Mouse (Mus musculus): ENCODE measurements around the gene Cables2. TPM values are rescaled to one million over a fixed set of nuclear protein-coding genes. Genes with fewer than 3 reads are reported as not detected.

Cables2 gene
- polyA plus RNA-seq, 1 experiment from 2014 or later, result 16.1 TPM

GRCm38 (mm10) chr2:180208976-180209375 lies 64.3 kb downstream of the Cables2 start:
- peaks cover 11% of the 10 kb centered on the region for H3K36me3 ChIP-seq (ENCODE audit: control insufficient read depth, insufficient read depth, low read length)
- no peaks in the 10 kb centered on the region for H3K27me3 ChIP-seq (ENCODE audit: control insufficient read depth, insufficient read depth, low read length)
- no peak overlapping the region for H3K4me2 ChIP-seq (ENCODE audit: low read length)
- H3K4me3 ChIP-seq (ENCODE audit: control insufficient read depth in 1 of 2, insufficient read depth in 1 of 2, low read depth in 1 of 2, low read length in 2 of 2), result no peak overlapping the region
- 86% methylated on average over 1 of the region's 1 CpGs for WGBS
- 0 out of 2 replicates have a peak, but pooled peaks cover 3% of the 10 kb centered on the region for H3K9me3 ChIP-seq (ENCODE audit: control insufficient read depth, low read length)
- peaks cover 6% of the 10 kb centered on the region in 2 experiments; a peak in 2 of 4 replicates for H3K4me1 ChIP-seq (ENCODE audit: control insufficient read depth in 2 of 2, insufficient read depth in 2 of 2, low read length in 2 of 2)
- no peak overlapping the region for H3K27ac ChIP-seq (replicated peaks in 1 of 2; ENCODE audit: control insufficient read depth in 1 of 2, insufficient read depth in 1 of 2, low read depth in 2 of 2, low read length in 2 of 2)
- H3K9ac ChIP-seq (ENCODE audit: low read length), result no peak overlapping the region
- ATAC-seq (ENCODE audit: insufficient number of reproducible peaks, insufficient read depth, low FRiP score, low read depth), result no peak

Small RNA genes lying within 50 kb of the gene (microRNA-seq; reads per million reads assigned to microRNA genes)
- not detected for gene Mir3091

Other genes with a start within 250 kb of the Cables2 start
- 4.8 and 5.3 TPM in 2 replicates for gene Lsm14b, start 248.5 kb downstream of the Cables2 start, polyA plus RNA-seq (2014; fragmentation: Nextera tagmentation; extraction: Ambion mirVana)
- gene Psma7, start 231.1 kb downstream of the Cables2 start, polyA plus RNA-seq (2014; fragmentation: Nextera tagmentation; extraction: Ambion mirVana), result 410 and 434 TPM in 2 replicates
- gene Ss18l1, start 231.0 kb downstream of the Cables2 start, polyA plus RNA-seq (2014; fragmentation: Nextera tagmentation; extraction: Ambion mirVana), result 3.6 and 3.9 TPM in 2 replicates
- 24.9 and 27.9 TPM in 2 replicates for gene Mtg2, start 202.9 kb downstream of the Cables2 start, polyA plus RNA-seq (2014; fragmentation: Nextera tagmentation; extraction: Ambion mirVana)
- not detected in 2 replicates for gene Hrh3, start 169.0 kb downstream of the Cables2 start, polyA plus RNA-seq (2014; fragmentation: Nextera tagmentation; extraction: Ambion mirVana)
- gene Osbpl2, start 154.2 kb downstream of the Cables2 start, polyA plus RNA-seq (2014; fragmentation: Nextera tagmentation; extraction: Ambion mirVana), result 38.0 and 40.5 TPM in 2 replicates
- 102 and 109 TPM in 2 replicates for gene Adrm1, start 102.0 kb downstream of the Cables2 start, polyA plus RNA-seq (2014; fragmentation: Nextera tagmentation; extraction: Ambion mirVana)
- 30.5 and 32.7 TPM in 2 replicates for gene Lama5, start 47.6 kb downstream of the Cables2 start, polyA plus RNA-seq (2014; fragmentation: Nextera tagmentation; extraction: Ambion mirVana)
- gene Rps21, start 16.1 kb downstream of the Cables2 start, polyA plus RNA-seq (2014; fragmentation: Nextera tagmentation; extraction: Ambion mirVana), result 386 and 447 TPM in 2 replicates
- not detected in 2 replicates for gene Rbbp8nl, start 16.4 kb upstream of the Cables2 start, polyA plus RNA-seq (2014; fragmentation: Nextera tagmentation; extraction: Ambion mirVana)
- gene Gata5, start 61.2 kb upstream of the Cables2 start, polyA plus RNA-seq (2014; fragmentation: Nextera tagmentation; extraction: Ambion mirVana), result 7.3 and 9.7 TPM in 2 replicates
- 0.26 TPM in 2 replicates for gene Slco4a1, start 182.7 kb upstream of the Cables2 start, polyA plus RNA-seq (2014; fragmentation: Nextera tagmentation; extraction: Ambion mirVana)
- gene Ntsr1, start 226.5 kb upstream of the Cables2 start, polyA plus RNA-seq (2014; fragmentation: Nextera tagmentation; extraction: Ambion mirVana), result 1.6 and 2.6 TPM in 2 replicates